Mouse (Mus musculus): ENCODE results near the gene Grin2b. TPM values are rescaled to one million over a fixed set of nuclear protein-coding genes. Genes with fewer than 3 reads are reported as not detected.

Gene Grin2b
- polyA plus RNA-seq, 2 experiments: 0.39 to 3.7 TPM

GRCm38 (mm10) chr6:136013556-136014380 lies 159.5 kb downstream of the Grin2b start:
- Histone ChIP-seq H3K27ac (replicated peaks; ENCODE audit: low read depth, low read length) (no peak overlapping the region), H3K36me3 (ENCODE audit: control insufficient read depth, insufficient read depth, low read length) (no peaks in the 10 kb centered on the region), H3K4me2 (replicated peaks; ENCODE audit: low read depth, low read length, severe bottlenecking) (no peak overlapping the region), H3K4me1 (ENCODE audit: control insufficient read depth, insufficient read depth, low read length) (0 out of 2 replicates have a peak, but pooled peaks cover 5% of the 10 kb centered on the region), H3K27me3 (ENCODE audit: control insufficient read depth, insufficient read depth, low read length) (no peaks in the 10 kb centered on the region), H3K9ac (ENCODE audit: low read depth, low read length, severe bottlenecking) (no peak overlapping the region), H3K9me3 (ENCODE audit: control insufficient read depth, low read length) (no peaks in the 10 kb centered on the region), H3K4me3 (replicated peaks; ENCODE audit: low read length) (no peak overlapping the region)
- ATAC-seq (ENCODE audit: low FRiP score, low read depth) (no peak), DNase-seq (ENCODE audit: low spot score) (no peak)
- WGBS: 93% methylated on average over 12 of the region's 12 CpGs
- no peak for TF ChIP-seq POLR2A (IDR thresholded peaks at IDR 0.05; ENCODE audit: borderline replicate concordance, extremely low read depth, insufficient read depth, insufficient read length)

GRCm38 (mm10) chr6:136011533-136011932 lies 161.8 kb downstream of the Grin2b start:
- ATAC-seq (ENCODE audit: low FRiP score, low read depth) (no peak), DNase-seq (ENCODE audit: low spot score) (no peak)
- H3K36me3 ChIP-seq (ENCODE audit: control insufficient read depth, insufficient read depth, low read length): no peaks in the 10 kb centered on the region
- H3K27me3 ChIP-seq (ENCODE audit: control insufficient read depth, insufficient read depth, low read length): no peaks in the 10 kb centered on the region
- H3K9ac ChIP-seq (ENCODE audit: low read depth, low read length, severe bottlenecking): no peak overlapping the region
- H3K27ac ChIP-seq (replicated peaks; ENCODE audit: low read depth, low read length): no peak overlapping the region
- H3K4me1 ChIP-seq (ENCODE audit: control insufficient read depth, insufficient read depth, low read length): 0 out of 2 replicates have a peak, but pooled peaks cover 5% of the 10 kb centered on the region
- H3K4me3 ChIP-seq (replicated peaks; ENCODE audit: low read length): no peak overlapping the region
- H3K4me2 ChIP-seq (replicated peaks; ENCODE audit: low read depth, low read length, severe bottlenecking): no peak overlapping the region
- 94% methylated on average over 4 of the region's 4 CpGs for WGBS
- no peaks in the 10 kb centered on the region for H3K9me3 ChIP-seq (ENCODE audit: control insufficient read depth, low read length)
- TF ChIP-seq POLR2A (IDR thresholded peaks at IDR 0.05; ENCODE audit: borderline replicate concordance, extremely low read depth, insufficient read depth, insufficient read length): no peak

- no peak overlapping the region for H3K4me2 ChIP-seq (replicated peaks; ENCODE audit: low read depth, low read length, severe bottlenecking)
- WGBS: 73% methylated on average over 4 of the region's 4 CpGs
These were observed 162.3 kb downstream of the Grin2b start for GRCm38 (mm10) chr6:136011038-136011311.

GRCm38 (mm10) chr6:136010290-136011037 lies 162.8 kb downstream of the Grin2b start:
- Histone ChIP-seq H3K4me3 (replicated peaks; ENCODE audit: low read length) (no peak overlapping the region), H3K27ac (replicated peaks; ENCODE audit: low read depth, low read length) (0 out of 2 replicates have a peak overlapping the region, but pooled peaks have one; percentile 9), H3K27me3 (ENCODE audit: control insufficient read depth, insufficient read depth, low read length) (no peaks in the 10 kb centered on the region), H3K4me1 (ENCODE audit: control insufficient read depth, insufficient read depth, low read length) (0 out of 2 replicates have a peak, but pooled peaks cover 5% of the 10 kb centered on the region), H3K4me2 (replicated peaks; ENCODE audit: low read depth, low read length, severe bottlenecking) (no peak overlapping the region), H3K9ac (ENCODE audit: low read depth, low read length, severe bottlenecking) (no peak overlapping the region), H3K36me3 (ENCODE audit: control insufficient read depth, insufficient read depth, low read length) (no peaks in the 10 kb centered on the region), H3K9me3 (ENCODE audit: control insufficient read depth, low read length) (no peaks in the 10 kb centered on the region)
- ATAC-seq (ENCODE audit: low FRiP score, low read depth): peak; percentile 75
- peak; percentile 55 for DNase-seq (ENCODE audit: low spot score)
- no peak for TF ChIP-seq POLR2A (IDR thresholded peaks at IDR 0.05; ENCODE audit: borderline replicate concordance, extremely low read depth, insufficient read depth, insufficient read length)
- WGBS: 33% methylated on average over 7 of the region's 7 CpGs

More at GRCm38 (mm10) chr6:136011038-136011311, 162.3 kb downstream of the Grin2b start:
- Histone ChIP-seq H3K9me3 (ENCODE audit: control insufficient read depth, low read length) (no peaks in the 10 kb centered on the region), H3K4me1 (ENCODE audit: control insufficient read depth, insufficient read depth, low read length) (0 out of 2 replicates have a peak, but pooled peaks cover 5% of the 10 kb centered on the region), H3K27ac (replicated peaks; ENCODE audit: low read depth, low read length) (0 out of 2 replicates have a peak overlapping the region, but pooled peaks have one; percentile 9), H3K9ac (ENCODE audit: low read depth, low read length, severe bottlenecking) (no peak overlapping the region), H3K36me3 (ENCODE audit: control insufficient read depth, insufficient read depth, low read length) (no peaks in the 10 kb centered on the region), H3K4me3 (replicated peaks; ENCODE audit: low read length) (no peak overlapping the region), H3K27me3 (ENCODE audit: control insufficient read depth, insufficient read depth, low read length) (no peaks in the 10 kb centered on the region)
- no peak for TF ChIP-seq POLR2A (IDR thresholded peaks at IDR 0.05; ENCODE audit: borderline replicate concordance, extremely low read depth, insufficient read depth, insufficient read length)
- no peak for ATAC-seq (ENCODE audit: low FRiP score, low read depth)
- no peak for DNase-seq (ENCODE audit: low spot score)

- no peak overlapping the region for H3K4me2 ChIP-seq (replicated peaks; ENCODE audit: low read depth, low read length, severe bottlenecking)
- DNase-seq (ENCODE audit: low spot score): no peak
- no peaks in the 10 kb centered on the region for H3K36me3 ChIP-seq (ENCODE audit: control insufficient read depth, insufficient read depth, low read length)
- ATAC-seq (ENCODE audit: low FRiP score, low read depth): no peak
- H3K4me3 ChIP-seq (replicated peaks; ENCODE audit: low read length): no peak overlapping the region
- TF ChIP-seq POLR2A (IDR thresholded peaks at IDR 0.05; ENCODE audit: borderline replicate concordance, extremely low read depth, insufficient read depth, insufficient read length): no peak
- H3K9ac ChIP-seq (ENCODE audit: low read depth, low read length, severe bottlenecking): no peak overlapping the region
- H3K4me1 ChIP-seq (ENCODE audit: control insufficient read depth, insufficient read depth, low read length): 0 out of 2 replicates have a peak, but pooled peaks cover 5% of the 10 kb centered on the region
- H3K27ac ChIP-seq (replicated peaks; ENCODE audit: low read depth, low read length): no peak overlapping the region
- no peaks in the 10 kb centered on the region for H3K9me3 ChIP-seq (ENCODE audit: control insufficient read depth, low read length)
- no peaks in the 10 kb centered on the region for H3K27me3 ChIP-seq (ENCODE audit: control insufficient read depth, insufficient read depth, low read length)
- 82% methylated on average over 6 of the region's 6 CpGs for WGBS
These were observed 165.2 kb downstream of the Grin2b start for GRCm38 (mm10) chr6:136008120-136008519.
